Mouse (Mus musculus) mesoderm, embryonic 11.5 days (tissue): ENCODE measurements around the gene Dnajc7.
A peak's percentile ranks its signal among the peaks of the same experiment; 100 is the strongest.
"Not testable (repeated sequence)": the region's sequence is repeated elsewhere in the genome, so short reads cannot be mapped to it uniquely, and the experiment has no call there.

ENCODE experiments used
- DNase-seq: peaks from one replicate; pipeline ENCODE4 v3.0.0-alpha.2; 2012; ENCODE audit warnings: low read depth, low spot score

Dnajc7 gene

GRCm38 (mm10) chr11:100549466-100549865, 70.5 kb downstream of the Dnajc7 start:
- no peak for DNase-seq

GRCm38 (mm10) chr11:100548141-100548540, 71.8 kb downstream of the Dnajc7 start:
- no peak for DNase-seq

- DNase-seq: no peak
Observed at GRCm38 (mm10) chr11:100546955-100547354, 73.0 kb downstream of the Dnajc7 start.

GRCm38 (mm10) chr11:100545746-100546085, 74.3 kb downstream of the Dnajc7 start:
- DNase-seq: no peak

GRCm38 (mm10) chr11:100544832-100545745, 74.9 kb downstream of the Dnajc7 start, which contains the start of gene Ttc25:
Ttc25 (plus strand) TSS chr11:100545607.
- DNase-seq: peak; percentile 95

- no peak for DNase-seq
Observed at GRCm38 (mm10) chr11:100541577-100541976, 78.4 kb downstream of the Dnajc7 start.

- no peak for DNase-seq
Observed at GRCm38 (mm10) chr11:100540966-100541365, 79.0 kb downstream of the Dnajc7 start.

GRCm38 (mm10) chr11:100536466-100536865, 83.5 kb downstream of the Dnajc7 start:
- no peak for DNase-seq

GRCm38 (mm10) chr11:100535996-100536395, 84.0 kb downstream of the Dnajc7 start:
- DNase-seq: no peak

- DNase-seq: not testable (repeated sequence)
Observed at GRCm38 (mm10) chr11:100534821-100535220, 85.1 kb downstream of the Dnajc7 start.

GRCm38 (mm10) chr11:100534411-100534810, 85.6 kb downstream of the Dnajc7 start:
- DNase-seq: not testable (repeated sequence)

GRCm38 (mm10) chr11:100533871-100534270, 86.1 kb downstream of the Dnajc7 start:
- no peak for DNase-seq
